Mouse (Mus musculus): Measurements from ENCODE around the gene Meox1.

Gene Meox1

GRCm38 (mm10) chr11:101894204-101894603 is at the start of gene Meox1:
Gene Meox1 (minus strand): TSS chr11:101894374.
- no peak for DNase-seq (ENCODE audit: low read depth in 1 of 2, low spot score in 2 of 2)

GRCm38 (mm10) chr11:101943055-101943454 is 48.9 kb upstream of the Meox1 start:
- no peak for DNase-seq (ENCODE audit: low read depth in 1 of 2, low spot score in 2 of 2)

- no peak for DNase-seq (ENCODE audit: low read depth in 1 of 2, low spot score in 2 of 2)
Observed at GRCm38 (mm10) chr11:101937108-101937507, 42.9 kb upstream of the Meox1 start.

- DNase-seq (ENCODE audit: low read depth in 1 of 2, low spot score in 2 of 2): no peak
Observed at GRCm38 (mm10) chr11:101936421-101936820, 42.2 kb upstream of the Meox1 start.

- no peak for DNase-seq (ENCODE audit: low read depth in 1 of 2, low spot score in 2 of 2)
Observed at GRCm38 (mm10) chr11:101935743-101936142, 41.6 kb upstream of the Meox1 start.

GRCm38 (mm10) chr11:101931978-101932377 is 37.8 kb upstream of the Meox1 start:
- DNase-seq (ENCODE audit: low read depth in 1 of 2, low spot score in 2 of 2): no peak

GRCm38 (mm10) chr11:101928030-101928762 is 34.0 kb upstream of the Meox1 start:
- DNase-seq (ENCODE audit: low read depth in 1 of 2, low spot score in 2 of 2): no peak

- no peak for DNase-seq (ENCODE audit: low read depth in 1 of 2, low spot score in 2 of 2)
Observed at GRCm38 (mm10) chr11:101926951-101927589, 32.9 kb upstream of the Meox1 start.

GRCm38 (mm10) chr11:101925636-101926035 is 31.5 kb upstream of the Meox1 start:
- no peak for DNase-seq (ENCODE audit: low read depth in 1 of 2, low spot score in 2 of 2)

- DNase-seq (ENCODE audit: low read depth in 1 of 2, low spot score in 2 of 2): no peak
Observed at GRCm38 (mm10) chr11:101924441-101924976, 30.3 kb upstream of the Meox1 start.

- DNase-seq (ENCODE audit: low read depth in 1 of 2, low spot score in 2 of 2): no peak
Observed at GRCm38 (mm10) chr11:101923988-101924387, 29.8 kb upstream of the Meox1 start.

GRCm38 (mm10) chr11:101921361-101921952 is 27.3 kb upstream of the Meox1 start:
- no peak for DNase-seq (ENCODE audit: low read depth in 1 of 2, low spot score in 2 of 2)

- peak; percentile 21 to 70 for DNase-seq (ENCODE audit: low read depth in 1 of 2, low spot score in 2 of 2)
Observed at GRCm38 (mm10) chr11:101919660-101920059, 25.5 kb upstream of the Meox1 start.

GRCm38 (mm10) chr11:101918609-101919008 is 24.4 kb upstream of the Meox1 start:
- no peak for DNase-seq (ENCODE audit: low read depth in 1 of 2, low spot score in 2 of 2)

- DNase-seq (ENCODE audit: low read depth in 1 of 2, low spot score in 2 of 2): no peak
Observed at GRCm38 (mm10) chr11:101916772-101917171, 22.6 kb upstream of the Meox1 start.

- DNase-seq (ENCODE audit: low read depth in 1 of 2, low spot score in 2 of 2): no peak
Observed at GRCm38 (mm10) chr11:101913591-101913990, 19.4 kb upstream of the Meox1 start.

GRCm38 (mm10) chr11:101911855-101912579 is 17.8 kb upstream of the Meox1 start:
- DNase-seq (ENCODE audit: low read depth in 1 of 2, low spot score in 2 of 2): peak in 1 of 2 experiments; percentile 19

- peak; percentile 29 to 54 for DNase-seq (ENCODE audit: low read depth in 1 of 2, low spot score in 2 of 2)
Observed at GRCm38 (mm10) chr11:101910230-101910946, 16.2 kb upstream of the Meox1 start.

GRCm38 (mm10) chr11:101908777-101909176 is 14.6 kb upstream of the Meox1 start:
- DNase-seq (ENCODE audit: low read depth in 1 of 2, low spot score in 2 of 2): no peak

GRCm38 (mm10) chr11:101905115-101905514 is 10.9 kb upstream of the Meox1 start:
- DNase-seq (ENCODE audit: low read depth in 1 of 2, low spot score in 2 of 2): peak in 1 of 2 experiments; percentile 36

- no peak for DNase-seq (ENCODE audit: low read depth in 1 of 2, low spot score in 2 of 2)
Observed at GRCm38 (mm10) chr11:101901309-101901708, 7.1 kb upstream of the Meox1 start.
